Mouse (Mus musculus) urinary bladder, adult 2 months (tissue): ENCODE measurements around the gene Syt11. TPM values are rescaled to one million over a fixed set of nuclear protein-coding genes. Genes with fewer than 3 reads are reported as not detected.
"Not testable (repeated sequence)": the region's sequence is repeated elsewhere in the genome, so short reads cannot be mapped to it uniquely, and the experiment has no call there.

Source experiments
- DNase-seq: peaks from one replicate; pipeline ENCODE4 v3.0.0; 2022; ENCODE audit warnings: low spot score
- polyA plus RNA-seq: library from polyadenylated mRNA; depleted of rRNA; stranded (reverse); fragments of >200 nt; gene quantifications from 2 replicates; pipeline ENCODE4 v1.2.3, GENCODE M21; 2012; rRNA removed

Gene Syt11
- polyA plus RNA-seq, 1 experiment: 9.7 TPM

GRCm38 (mm10) chr3:88736556-88736955, 38.4 kb downstream of the Syt11 start:
- no peak for DNase-seq

GRCm38 (mm10) chr3:88719098-88719497, 55.9 kb downstream of the Syt11 start:
- no peak for DNase-seq

GRCm38 (mm10) chr3:88717831-88718230, 57.1 kb downstream of the Syt11 start:
- DNase-seq: no peak

DNA sequence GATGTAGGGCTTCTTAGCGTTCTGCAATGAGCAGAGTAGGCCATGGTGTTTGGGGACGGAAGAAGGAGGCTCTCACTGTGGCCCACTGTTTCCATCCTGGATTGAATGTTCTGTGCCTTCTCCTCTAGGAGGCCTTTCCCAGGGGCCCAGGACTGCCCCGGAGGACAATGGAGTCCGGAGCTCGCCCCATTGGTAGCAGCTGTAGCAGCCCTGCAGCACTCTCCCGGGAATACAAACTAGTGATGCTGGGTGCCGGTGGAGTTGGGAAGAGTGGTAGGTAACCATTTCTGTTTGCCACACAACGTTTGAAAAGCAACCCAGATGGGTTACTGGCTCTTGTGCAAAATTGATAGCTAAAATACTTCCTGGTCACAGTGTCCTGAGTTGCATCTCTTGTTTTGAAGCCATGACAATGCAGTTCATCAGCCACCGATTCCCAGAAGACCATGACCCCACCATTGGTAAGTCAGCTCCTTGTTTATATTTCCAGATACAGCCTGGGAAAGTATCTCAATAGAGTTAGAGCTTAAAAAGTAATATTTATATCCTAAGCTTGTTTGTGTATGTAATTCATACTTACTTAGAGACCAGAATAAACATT, 57.7 kb downstream of the Syt11 start:
- no peak for DNase-seq

GRCm38 (mm10) chr3:88716399-88717197, 58.4 kb downstream of the Syt11 start, which contains the start of gene Rit1:
Gene Rit1, plus strand, starts transcription at chr3:88716838.
- peak; percentile 77 for DNase-seq

DNA sequence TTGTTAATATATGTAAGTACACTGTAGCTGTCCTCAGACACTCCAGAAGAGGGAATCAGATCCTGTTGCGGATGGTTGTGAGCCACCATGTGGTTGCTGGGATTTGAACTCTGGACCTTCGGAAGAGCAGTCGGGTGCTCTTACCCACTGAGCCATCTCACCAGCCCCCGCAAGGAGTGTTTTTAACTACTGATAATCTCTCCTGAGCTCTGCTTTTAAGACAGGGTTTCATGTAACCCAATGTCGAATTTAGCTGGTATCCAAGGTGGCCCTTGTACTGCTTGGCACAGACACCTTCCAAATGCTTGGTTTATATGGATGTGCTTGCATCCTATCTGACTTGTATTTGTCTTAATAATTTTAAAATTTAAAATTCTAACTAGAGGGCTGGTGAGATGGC, 59.2 kb downstream of the Syt11 start:
- DNase-seq: not testable (repeated sequence)

DNA sequence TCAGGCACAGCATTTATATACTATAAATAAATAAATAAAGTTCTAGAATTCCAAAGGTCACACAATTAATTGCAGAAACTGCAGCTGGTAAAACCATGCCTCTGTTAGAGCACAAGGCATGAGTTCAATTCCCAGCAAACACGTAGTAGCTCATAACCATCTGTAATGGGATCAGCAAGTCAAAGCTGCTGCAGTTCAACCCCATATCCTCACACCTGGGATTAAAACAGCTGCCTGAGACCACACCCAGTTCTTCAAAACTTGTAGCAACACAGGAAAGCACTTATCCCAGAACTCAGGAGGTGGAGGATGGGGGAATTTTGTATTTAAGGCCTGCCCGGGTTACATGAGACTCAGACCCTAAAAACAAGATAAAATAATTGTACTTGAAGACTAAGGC, 60.2 kb downstream of the Syt11 start:
- DNase-seq: no peak

- DNase-seq: no peak
Observed at GRCm38 (mm10) chr3:88713709-88714108, 61.3 kb downstream of the Syt11 start.

- DNase-seq: no peak
Observed at GRCm38 (mm10) chr3:88701222-88701621, 73.7 kb downstream of the Syt11 start.

GRCm38 (mm10) chr3:88700247-88700646, 74.7 kb downstream of the Syt11 start:
- no peak for DNase-seq

DNA sequence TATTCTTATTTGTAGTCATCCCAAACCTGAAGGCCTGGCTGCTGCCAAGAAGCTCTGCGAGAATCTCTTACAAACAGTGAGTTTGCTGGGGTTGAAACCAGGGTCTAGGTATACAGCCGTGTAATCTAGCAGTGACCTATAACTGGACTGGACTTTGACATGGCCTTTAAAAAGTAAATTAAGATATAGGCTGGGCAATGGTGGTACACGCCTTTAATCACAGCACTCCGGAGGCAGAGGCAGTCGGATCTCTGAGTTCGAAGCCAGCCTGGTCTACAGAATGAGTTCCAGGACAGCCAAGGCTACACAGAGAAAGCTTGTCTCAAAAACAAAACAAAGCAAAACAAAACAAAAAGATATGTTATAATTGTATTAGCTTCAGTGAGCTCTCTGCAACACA, 76.1 kb downstream of the Syt11 start:
- DNase-seq: no peak

DNA sequence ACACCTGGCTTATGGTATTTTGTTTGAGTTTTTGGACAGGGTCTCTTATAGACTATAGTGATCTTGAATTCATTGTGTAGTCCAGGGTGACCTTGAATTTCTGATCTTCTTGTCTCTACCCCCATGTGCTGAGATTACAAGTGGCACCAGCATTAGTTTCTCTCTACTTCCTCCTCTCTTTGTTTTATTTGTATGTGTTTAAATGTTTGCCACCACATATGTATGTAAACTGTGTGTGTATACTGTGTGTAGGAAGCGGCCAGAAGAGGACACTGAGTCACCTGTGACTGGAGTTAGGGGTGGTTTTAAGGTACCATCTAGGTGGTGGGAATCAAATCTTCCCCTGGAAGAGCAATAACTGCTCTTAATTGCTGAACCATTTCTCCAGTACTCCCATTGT, 76.9 kb downstream of the Syt11 start:
- no peak for DNase-seq

- no peak for DNase-seq
Observed at GRCm38 (mm10) chr3:88695545-88695944, 79.4 kb downstream of the Syt11 start.

Other genes starting within 250 kb of the Syt11 start
- gene Mex3a, start 242.8 kb downstream of the Syt11 start, polyA plus RNA-seq: 1.7 and 1.8 TPM in 2 replicates
- 135 and 174 TPM in 2 replicates for gene Rab25, start 226.9 kb downstream of the Syt11 start, polyA plus RNA-seq
- gene Lamtor2, start 222.1 kb downstream of the Syt11 start, polyA plus RNA-seq: 124 and 134 TPM in 2 replicates
- gene Ubqln4, start 221.4 kb downstream of the Syt11 start, polyA plus RNA-seq: 36.9 and 38.6 TPM in 2 replicates
- 128 and 150 TPM in 2 replicates for gene Ssr2, start 199.3 kb downstream of the Syt11 start, polyA plus RNA-seq
- gene Arhgef2, start 169.2 kb downstream of the Syt11 start, polyA plus RNA-seq: 47.7 and 57.3 TPM in 2 replicates
- not detected in 2 replicates for gene Rxfp4, start 122.0 kb downstream of the Syt11 start, polyA plus RNA-seq
- gene Khdc4, start 89.4 kb downstream of the Syt11 start, polyA plus RNA-seq: 76.3 and 121 TPM in 2 replicates
- 81.4 and 89.3 TPM in 2 replicates for gene Rit1, start 58.3 kb downstream of the Syt11 start, polyA plus RNA-seq
- 15.2 and 19.1 TPM in 2 replicates for gene Gon4l, start 60.1 kb upstream of the Syt11 start, polyA plus RNA-seq
- gene Msto1, start 138.8 kb upstream of the Syt11 start, polyA plus RNA-seq: 28.3 and 32.8 TPM in 2 replicates
- 20.0 and 23.8 TPM in 2 replicates for gene Ash1l, start 175.5 kb upstream of the Syt11 start, polyA plus RNA-seq
- gene Dap3, start 176.0 kb upstream of the Syt11 start, polyA plus RNA-seq: 111 and 117 TPM in 2 replicates